Mouse (Mus musculus) kidney, adult 18-20 months (tissue): ENCODE measurements at regions not wholly inside any gene's neighbourhood (a gene's known extent, or its start where the extent isn't known, plus 50 kb on each side); places are given as distances from the start of the nearest gene placed in this dataset.

Experiments used
- DNase-seq: peaks from one replicate; pipeline ENCODE4 v3.0.0; 2021

GRCm38 (mm10) chr10:108027506-108027905 lies 115.6 kb upstream of the Otogl start:
- DNase-seq = no peak

GRCm38 (mm10) chr10:108024227-108024626 lies 112.3 kb upstream of the Otogl start:
- DNase-seq = no peak

- DNase-seq = no peak
Observed at GRCm38 (mm10) chr10:108016552-108016951, 104.6 kb upstream of the Otogl start.

- DNase-seq = no peak
Observed at GRCm38 (mm10) chr10:107994836-107995585, 83.1 kb upstream of the Otogl start.

- no peak for DNase-seq
Observed at GRCm38 (mm10) chr10:107992621-107993020, 80.7 kb upstream of the Otogl start.

GRCm38 (mm10) chr10:107990557-107990956 lies 78.6 kb upstream of the Otogl start:
- no peak for DNase-seq

GRCm38 (mm10) chr10:107989913-107990312 lies 78.0 kb upstream of the Otogl start:
- DNase-seq = no peak

- no peak for DNase-seq
Observed at GRCm38 (mm10) chr10:107982632-107983031, 70.7 kb upstream of the Otogl start.

- DNase-seq = no peak
Observed at GRCm38 (mm10) chr10:107982082-107982481, 70.1 kb upstream of the Otogl start.

GRCm38 (mm10) chr10:107976392-107976965 lies 64.5 kb upstream of the Otogl start:
- DNase-seq = no peak

- no peak for DNase-seq
Observed at GRCm38 (mm10) chr10:107971748-107972147, 59.8 kb upstream of the Otogl start.

- no peak for DNase-seq
Observed at GRCm38 (mm10) chr10:107966996-107967395, 55.1 kb upstream of the Otogl start.

- no peak for DNase-seq
Observed at GRCm38 (mm10) chr10:107964022-107964421, 52.1 kb upstream of the Otogl start.

- no peak for DNase-seq
Observed at GRCm38 (mm10) chr10:107962130-107962529, 50.2 kb upstream of the Otogl start.
